Mouse (Mus musculus) small intestine, adult 2 months (tissue): ENCODE results near the gene Pard3b.

Experiments used
- CTCF ChIP-seq: fragments of 200-500 bp; IDR thresholded peaks from 2 replicates; pipeline ENCODE4 v1.5.1; 2012; ENCODE audit warnings: low read depth, mild to moderate bottlenecking, control low read depth, inconsistent platforms, low read length, moderate library complexity, mixed read lengths; ENCODE audit not compliant: insufficient replicate concordance, insufficient read length; ENCODE audit errors: extremely low read depth
- POLR2A ChIP-seq: fragments of 200-500 bp; IDR thresholded peaks from 2 replicates; pipeline ENCODE4 v1.6.1; 2012; ENCODE audit warnings: low read depth, mild to moderate bottlenecking, control low read depth, inconsistent platforms, low read length, moderate library complexity

DNA sequence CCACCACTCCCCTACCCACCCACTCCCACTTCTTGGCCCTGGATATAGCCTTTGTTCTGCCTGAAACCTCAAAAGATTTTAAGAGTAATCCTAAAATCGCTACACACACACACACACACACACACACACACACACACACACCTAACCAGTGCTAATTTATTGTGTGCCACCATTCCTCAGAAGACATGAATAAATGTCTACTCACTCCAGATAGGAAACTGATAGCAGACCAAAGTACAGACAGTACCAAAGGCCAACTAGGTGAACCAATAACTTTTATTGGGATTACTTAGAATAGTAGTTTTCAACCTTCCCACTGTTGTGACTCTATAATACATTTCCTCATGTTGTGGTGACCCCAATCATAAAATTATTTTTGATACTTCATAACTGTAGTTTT is 483.8 kb downstream of the Pard3b start:
- TF ChIP-seq CTCF (no peak), POLR2A (no peak)
